Mouse (Mus musculus) hindbrain, embryonic 16.5 days (tissue): ENCODE measurements at regions not wholly inside any gene's neighbourhood (a gene's known extent, or its start where the extent isn't known, plus 50 kb on each side); places are given as distances from the start of the nearest gene placed in this dataset.

Source experiments
- ATAC-seq: fragments of 200-750 bp; cut with Nextera tagmentation; 2 replicates; pipeline ENCODE4 v1.8.0; 2017; ENCODE audit warnings: moderate TSS enrichment, moderate library complexity
- H3K27ac ChIP-seq: fragments of 300-500 bp; sonication (generic); 2 replicates; pipeline ENCODE4 v1.5.1; 2014; ENCODE audit warnings: low read depth, mild to moderate bottlenecking, control low read depth, low read length, moderate library complexity
- H3K27me3 ChIP-seq: fragments of 300-500 bp; sonication (generic); replicated peaks from 2 replicates; pipeline ENCODE4 v1.6.1; 2014; ENCODE audit warnings: low read length; ENCODE audit not compliant: control insufficient read depth, insufficient read depth
- H3K36me3 ChIP-seq: fragments of 300-500 bp; sonication (generic); 2 replicates; pipeline ENCODE4 v1.6.1; 2014; ENCODE audit warnings: mild to moderate bottlenecking, low read length, moderate library complexity, mixed read lengths; ENCODE audit not compliant: control insufficient read depth, insufficient read depth
- H3K4me1 ChIP-seq: fragments of 300-500 bp; sonication (generic); 2 replicates; pipeline ENCODE4 v1.6.1; 2014; ENCODE audit warnings: low read depth, low read length; ENCODE audit not compliant: control insufficient read depth, insufficient read depth
- H3K4me2 ChIP-seq: fragments of 300-500 bp; sonication (generic); 2 replicates; pipeline ENCODE4 v1.6.1; 2014; ENCODE audit warnings: mild to moderate bottlenecking, low read length, control low read depth, moderate library complexity
- H3K4me3 ChIP-seq: fragments of 300-500 bp; sonication (generic); 2 replicates; pipeline ENCODE4 v1.5.1; 2014; ENCODE audit warnings: mild to moderate bottlenecking, low read length, control low read depth, moderate library complexity
- H3K9ac ChIP-seq: fragments of 300-500 bp; sonication (generic); 2 replicates; pipeline ENCODE4 v1.6.1; 2014; ENCODE audit warnings: low read depth, mild to moderate bottlenecking, control low read depth, low read length, moderate library complexity
- H3K9me3 ChIP-seq: fragments of 300-500 bp; sonication (generic); 2 replicates; pipeline ENCODE4 v1.6.1; 2014; ENCODE audit warnings: mild to moderate bottlenecking, low read length, moderate library complexity; ENCODE audit not compliant: control insufficient read depth
- WGBS: fragments of 180-500 bp; shearing (Covaris S2); extraction: QIAGEN DNeasy Blood & Tissue Kit; methylation state at CpG from one replicate; pipeline ENCODE4 v1.1.7; 2014; 5-methylcytosine and 5-hydroxymethylcytosine counted together

GRCm38 (mm10) chr15:31166543-31167105, 57.5 kb upstream of the Dap start:
- no peaks in the 10 kb centered on the region for H3K27me3 ChIP-seq
- ATAC-seq: no peak
- 83% methylated on average over 9 of the region's 9 CpGs for WGBS
- H3K27ac ChIP-seq: no peak overlapping the region
- no peak overlapping the region for H3K4me2 ChIP-seq
- no peaks in the 10 kb centered on the region for H3K4me1 ChIP-seq
- H3K36me3 ChIP-seq: no peaks in the 10 kb centered on the region
- no peak overlapping the region for H3K9ac ChIP-seq
- H3K9me3 ChIP-seq: no peaks in the 10 kb centered on the region
- no peak overlapping the region for H3K4me3 ChIP-seq

- no peaks in the 10 kb centered on the region for H3K9me3 ChIP-seq
- no peak for ATAC-seq
- WGBS: 89% methylated on average over 5 of the region's 5 CpGs
- no peak overlapping the region for H3K4me3 ChIP-seq
- no peaks in the 10 kb centered on the region for H3K36me3 ChIP-seq
- no peaks in the 10 kb centered on the region for H3K4me1 ChIP-seq
- H3K4me2 ChIP-seq: no peak overlapping the region
- no peaks in the 10 kb centered on the region for H3K27me3 ChIP-seq
- no peak overlapping the region for H3K9ac ChIP-seq
- no peak overlapping the region for H3K27ac ChIP-seq
Measured at GRCm38 (mm10) chr15:31167506-31167905, 56.6 kb upstream of the Dap start.

GRCm38 (mm10) chr15:31168191-31168590, 55.9 kb upstream of the Dap start:
- whole genome bisulfite sequencing: 86% methylated on average over 9 of the region's 9 CpGs
- Histone ChIP-seq H3K4me3 (no peak overlapping the region), H3K27me3 (no peaks in the 10 kb centered on the region), H3K4me2 (no peak overlapping the region), H3K36me3 (no peaks in the 10 kb centered on the region), H3K9ac (no peak overlapping the region), H3K9me3 (no peaks in the 10 kb centered on the region), H3K27ac (no peak overlapping the region), H3K4me1 (no peaks in the 10 kb centered on the region)
- ATAC-seq: no peak

- Histone ChIP-seq H3K4me1 (no peaks in the 10 kb centered on the region), H3K36me3 (no peaks in the 10 kb centered on the region), H3K27ac (no peak overlapping the region), H3K4me2 (no peak overlapping the region), H3K4me3 (no peak overlapping the region), H3K27me3 (no peaks in the 10 kb centered on the region), H3K9me3 (no peaks in the 10 kb centered on the region), H3K9ac (no peak overlapping the region)
- WGBS: 56% methylated on average over 6 of the region's 6 CpGs
- ATAC-seq: peak; percentile 63; the same call in 1 of the 2 replicates
Measured at GRCm38 (mm10) chr15:31173309-31174115, 50.6 kb upstream of the Dap start.
